Mouse (Mus musculus): ENCODE results near the gene Psmc3. TPM values are rescaled to one million over a fixed set of nuclear protein-coding genes. Genes with fewer than 3 reads are reported as not detected.

Psmc3 gene
- polyA plus RNA-seq, 1 experiment = 79.4 TPM

DNA sequence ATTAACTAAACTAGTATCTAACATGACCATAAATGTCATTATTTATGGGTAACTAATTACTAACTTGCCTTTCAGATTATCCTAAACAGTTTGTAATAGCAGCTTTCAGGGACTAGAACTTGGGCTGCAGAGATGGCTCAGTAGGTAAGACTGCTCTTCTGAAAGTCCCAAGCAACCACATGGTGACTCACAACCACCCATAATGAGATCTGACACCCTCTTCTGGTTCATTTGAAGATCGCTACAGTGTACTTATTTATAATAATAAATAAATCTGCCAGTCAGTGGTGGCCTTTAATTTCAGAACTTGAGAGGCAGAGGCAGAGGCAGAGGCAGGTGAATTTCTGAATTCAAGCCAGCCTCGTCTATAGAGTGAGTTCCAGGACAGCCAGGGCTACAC, 1.1 kb upstream of the Psmc3 start:
- Histone ChIP-seq H3K4me1 (ENCODE audit: control insufficient read depth, insufficient read depth, insufficient read length, low read length) (no peaks in the 10 kb centered on the region; the same call in 1 of the 2 replicates), H3K27me3 (ENCODE audit: control insufficient read depth, insufficient read depth, low read length) (no peaks in the 10 kb centered on the region), H3K4me3 (ENCODE audit: low read depth, low read length) (no peak overlapping the region), H3K36me3 (ENCODE audit: control insufficient read depth, insufficient read depth, low read length) (peaks cover 25% of the 10 kb centered on the region), H3K27ac (ENCODE audit: insufficient read depth, low read depth, low read length) (no peak overlapping the region)
- WGBS = 35% methylated on average over 2 of the region's 2 CpGs
- no peak for TF ChIP-seq POLR2A (IDR thresholded peaks at IDR 0.05; ENCODE audit: low read depth, low read length)
- TF ChIP-seq CTCF (IDR thresholded peaks at IDR 0.05; ENCODE audit: extremely low read depth, insufficient read length, insufficient replicate concordance, low read depth, low read length) = no peak

DNA sequence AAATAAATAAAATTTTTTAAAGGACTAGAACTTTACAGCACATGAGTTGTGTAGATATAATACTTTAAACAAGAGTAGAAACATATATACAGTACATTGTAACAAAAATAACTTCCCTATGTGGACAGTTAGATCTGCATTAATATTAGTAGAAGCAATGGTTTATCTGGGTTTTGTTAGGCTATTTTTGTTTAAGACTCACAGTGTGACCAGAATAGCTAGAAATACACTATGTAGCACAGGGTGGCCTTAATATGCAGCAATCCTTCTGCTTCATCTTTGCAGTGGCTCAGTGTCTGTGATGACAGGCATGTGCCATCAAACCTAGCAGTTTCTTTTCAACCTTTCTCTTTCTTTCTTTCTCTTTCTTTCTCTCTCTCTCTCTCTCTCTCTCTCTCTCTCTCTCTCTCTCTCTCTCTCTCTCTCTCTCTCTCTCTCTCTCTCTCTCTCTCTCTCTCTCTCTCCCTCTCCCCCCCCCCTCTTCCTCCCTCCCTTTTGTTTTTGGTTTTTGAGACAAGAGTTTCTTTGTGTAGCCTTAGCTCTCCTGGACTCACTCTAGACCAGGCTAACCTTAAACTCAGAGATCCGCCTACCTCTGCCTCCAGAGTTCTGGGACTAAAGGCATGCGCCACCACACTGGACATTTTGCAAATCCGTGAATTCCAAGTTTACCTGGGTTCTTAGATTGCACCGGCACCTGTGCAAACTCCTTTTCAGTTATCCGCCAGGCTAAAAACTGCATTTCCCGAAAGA, 452 bp upstream of the Psmc3 start:
- Histone ChIP-seq H3K27ac (ENCODE audit: insufficient read depth, low read depth, low read length) (no peak overlapping the region), H3K36me3 (ENCODE audit: control insufficient read depth, insufficient read depth, low read length) (peaks cover 30% of the 10 kb centered on the region), H3K4me1 (ENCODE audit: control insufficient read depth, insufficient read depth, insufficient read length, low read length) (no peaks in the 10 kb centered on the region; the same call in 1 of the 2 replicates), H3K4me3 (ENCODE audit: low read depth, low read length) (peak overlapping the region; percentile 81), H3K27me3 (ENCODE audit: control insufficient read depth, insufficient read depth, low read length) (no peaks in the 10 kb centered on the region)
- 1% methylated on average over 6 of the region's 6 CpGs for WGBS
- TF ChIP-seq POLR2A (IDR thresholded peaks at IDR 0.05; ENCODE audit: low read depth, low read length) = no peak
- peak; percentile 10; the same call in 1 of the 2 replicates for TF ChIP-seq CTCF (IDR thresholded peaks at IDR 0.05; ENCODE audit: extremely low read depth, insufficient read length, insufficient replicate concordance, low read depth, low read length)

DNA sequence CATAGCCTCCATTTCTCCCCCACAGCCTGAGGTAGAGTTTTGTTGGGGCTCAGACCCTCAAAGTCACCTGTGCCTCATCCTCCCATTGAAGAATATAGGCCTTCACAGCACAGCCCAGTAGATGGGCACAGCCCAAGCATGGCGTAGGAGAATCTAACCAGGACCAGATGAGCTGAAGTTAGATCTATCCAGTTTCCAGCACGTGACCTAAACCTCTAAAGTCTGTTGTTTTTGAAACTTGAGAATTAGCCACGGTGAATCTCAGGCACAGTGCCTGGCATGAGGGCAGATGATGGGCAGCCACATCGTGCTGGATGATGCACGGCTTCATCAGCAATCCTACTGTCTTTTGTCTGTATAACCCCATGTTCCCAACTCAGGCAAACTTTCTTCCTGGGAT, 4.6 kb downstream of the Psmc3 start:
- H3K4me3 ChIP-seq (ENCODE audit: low read depth, low read length) = no peak overlapping the region
- H3K27me3 ChIP-seq (ENCODE audit: control insufficient read depth, insufficient read depth, low read length) = no peaks in the 10 kb centered on the region
- WGBS = 94% methylated on average over 5 of the region's 5 CpGs
- TF ChIP-seq CTCF (IDR thresholded peaks at IDR 0.05; ENCODE audit: extremely low read depth, insufficient read length, insufficient replicate concordance, low read depth, low read length) (no peak), POLR2A (IDR thresholded peaks at IDR 0.05; ENCODE audit: low read depth, low read length) (no peak)
- no peaks in the 10 kb centered on the region; the same call in 1 of the 2 replicates for H3K4me1 ChIP-seq (ENCODE audit: control insufficient read depth, insufficient read depth, insufficient read length, low read length)
- no peak overlapping the region for H3K27ac ChIP-seq (ENCODE audit: insufficient read depth, low read depth, low read length)
- H3K36me3 ChIP-seq (ENCODE audit: control insufficient read depth, insufficient read depth, low read length) = peaks cover 66% of the 10 kb centered on the region

DNA sequence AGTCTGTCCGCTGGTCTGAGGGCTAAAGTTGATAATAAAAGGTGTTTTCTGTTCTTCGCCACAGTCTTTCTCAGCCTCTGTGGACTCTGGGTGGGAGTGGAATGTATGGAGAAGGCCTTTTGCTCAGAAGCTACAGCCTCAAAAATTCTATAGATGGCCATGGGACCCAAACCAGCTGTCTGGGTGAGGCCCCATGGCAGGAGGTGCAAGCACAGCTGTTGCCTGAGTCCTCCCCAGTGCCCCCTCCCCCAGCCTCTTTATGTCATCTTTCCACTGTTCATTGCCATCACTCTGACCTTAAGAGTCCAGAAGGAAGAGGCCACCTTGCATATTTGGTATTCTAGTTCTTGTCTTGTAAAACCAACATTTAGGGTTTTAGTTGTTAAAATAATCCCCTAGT, 5.6 kb downstream of the Psmc3 start:
- WGBS = 91% methylated on average over 2 of the region's 2 CpGs
- no peak overlapping the region for H3K27ac ChIP-seq (ENCODE audit: insufficient read depth, low read depth, low read length)
- H3K36me3 ChIP-seq (ENCODE audit: control insufficient read depth, insufficient read depth, low read length) = peaks cover 75% of the 10 kb centered on the region
- no peak overlapping the region for H3K4me3 ChIP-seq (ENCODE audit: low read depth, low read length)
- no peaks in the 10 kb centered on the region; the same call in 1 of the 2 replicates for H3K4me1 ChIP-seq (ENCODE audit: control insufficient read depth, insufficient read depth, insufficient read length, low read length)
- no peaks in the 10 kb centered on the region for H3K27me3 ChIP-seq (ENCODE audit: control insufficient read depth, insufficient read depth, low read length)
- TF ChIP-seq POLR2A (IDR thresholded peaks at IDR 0.05; ENCODE audit: low read depth, low read length) = no peak
- TF ChIP-seq CTCF (IDR thresholded peaks at IDR 0.05; ENCODE audit: extremely low read depth, insufficient read length, insufficient replicate concordance, low read depth, low read length) = no peak

DNA sequence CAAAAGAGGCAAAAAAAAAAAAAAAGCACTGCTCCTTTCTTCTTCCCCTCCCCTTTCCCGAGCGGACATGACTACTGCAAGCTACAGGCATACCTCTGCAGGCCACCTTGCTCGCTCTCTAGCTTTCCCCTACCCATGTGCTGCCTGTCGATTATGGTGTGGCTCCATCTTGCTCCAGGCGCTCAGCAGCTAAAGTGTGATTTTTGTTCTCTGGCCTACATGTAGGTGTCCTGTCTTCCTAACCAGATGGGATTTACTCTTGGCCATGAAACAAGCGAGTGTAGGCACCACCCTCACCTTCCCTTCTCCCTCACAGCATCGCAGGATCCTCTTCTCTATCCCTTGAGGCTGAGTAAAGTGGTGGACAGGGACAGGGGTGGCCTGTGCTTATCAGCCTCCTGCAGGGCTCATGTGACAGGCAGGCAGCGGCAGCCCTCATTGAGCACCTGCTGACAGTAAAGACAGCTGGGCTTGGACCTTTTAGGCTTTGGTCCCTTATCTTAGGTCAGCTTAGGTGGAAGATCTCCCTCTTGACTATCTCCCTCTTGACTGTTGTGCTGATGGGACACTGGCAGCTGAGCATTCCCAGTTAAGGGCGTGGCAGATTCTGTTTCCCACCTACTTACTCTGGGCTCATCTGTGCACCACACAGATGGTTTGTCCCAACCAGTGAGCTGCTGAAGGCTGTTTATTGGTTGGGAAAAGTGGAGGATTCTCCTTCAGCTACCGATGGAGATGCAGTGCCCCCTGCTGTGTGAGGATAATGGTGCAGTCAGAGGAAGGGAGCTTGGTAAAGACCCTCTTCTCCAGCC, 6.9 kb downstream of the Psmc3 start:
- no peak overlapping the region for H3K27ac ChIP-seq (ENCODE audit: insufficient read depth, low read depth, low read length)
- 81% methylated on average over 10 of the region's 10 CpGs for WGBS

DNA sequence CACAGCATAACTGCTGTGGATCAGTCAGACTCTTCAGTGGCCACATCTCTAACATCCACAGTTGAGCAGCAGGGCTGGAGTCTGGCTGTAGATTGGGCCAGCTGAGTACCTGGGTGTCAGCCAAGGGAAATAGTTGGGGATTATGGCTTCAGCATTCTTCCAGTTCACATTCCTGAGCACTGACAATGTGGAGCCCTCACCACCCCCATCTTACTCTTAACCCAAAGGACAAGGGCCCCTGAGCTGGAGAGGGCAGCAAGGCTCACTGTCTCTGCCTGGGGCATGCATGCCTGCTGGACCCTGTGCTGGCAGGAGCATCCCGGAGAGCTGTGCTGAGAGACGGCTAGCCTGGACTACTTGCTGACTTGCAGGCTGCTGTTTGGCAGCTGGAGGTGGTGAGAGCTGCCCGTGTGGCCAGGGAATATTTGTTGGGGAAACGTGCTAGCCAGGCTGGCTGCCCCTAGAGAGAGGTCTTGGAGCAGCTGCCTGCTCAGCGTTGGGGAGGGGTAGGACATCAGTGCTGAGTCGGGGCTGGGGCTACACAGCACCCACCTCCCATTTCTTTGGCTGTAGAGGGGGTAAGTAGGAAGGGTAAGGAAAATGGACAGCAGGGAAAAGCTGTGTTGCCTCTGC, 8.2 kb downstream of the Psmc3 start:
- no peak for TF ChIP-seq CTCF (IDR thresholded peaks at IDR 0.05; ENCODE audit: extremely low read depth, insufficient read length, insufficient replicate concordance, low read depth, low read length)
- TF ChIP-seq POLR2A (IDR thresholded peaks at IDR 0.05; ENCODE audit: low read depth, low read length) = no peak
- Histone ChIP-seq H3K4me1 (ENCODE audit: control insufficient read depth, insufficient read depth, insufficient read length, low read length) (no peaks in the 10 kb centered on the region), H3K27me3 (ENCODE audit: control insufficient read depth, insufficient read depth, low read length) (no peaks in the 10 kb centered on the region), H3K36me3 (ENCODE audit: control insufficient read depth, insufficient read depth, low read length) (peaks cover 57% of the 10 kb centered on the region), H3K4me3 (ENCODE audit: low read depth, low read length) (no peak overlapping the region), H3K27ac (ENCODE audit: insufficient read depth, low read depth, low read length) (no peak overlapping the region)
- WGBS = 77% methylated on average over 6 of the region's 6 CpGs

More for the DNA sequence above, 6.9 kb downstream of the Psmc3 start:
- Histone ChIP-seq H3K4me3 (ENCODE audit: low read depth, low read length) (no peak overlapping the region), H3K4me1 (ENCODE audit: control insufficient read depth, insufficient read depth, insufficient read length, low read length) (no peaks in the 10 kb centered on the region), H3K36me3 (ENCODE audit: control insufficient read depth, insufficient read depth, low read length) (peaks cover 69% of the 10 kb centered on the region), H3K27me3 (ENCODE audit: control insufficient read depth, insufficient read depth, low read length) (no peaks in the 10 kb centered on the region)
- TF ChIP-seq POLR2A (IDR thresholded peaks at IDR 0.05; ENCODE audit: low read depth, low read length) (no peak), CTCF (IDR thresholded peaks at IDR 0.05; ENCODE audit: extremely low read depth, insufficient read length, insufficient replicate concordance, low read depth, low read length) (peak; percentile 28; the same call in 1 of the 2 replicates)
